Mouse (Mus musculus): ENCODE data around the gene Gm17490. TPM values are rescaled to one million over a fixed set of nuclear protein-coding genes. Genes with fewer than 3 reads are reported as not detected.

The Gm17490 gene
- polyA plus RNA-seq, 1 experiment from 2014 or later, result not detected

GRCm38 (mm10) chr2:11578187-11578586 is 47.9 kb downstream of the Gm17490 start:
- Histone ChIP-seq H3K4me2 (no peak overlapping the region), H3K9ac (no peak overlapping the region), H3K27me3 (no peaks in the 10 kb centered on the region), H3K27ac (no peak overlapping the region), H3K4me1 (no peaks in the 10 kb centered on the region), H3K9me3 (no peaks in the 10 kb centered on the region), H3K4me3 (no peak overlapping the region), H3K36me3 (peaks cover 12% of the 10 kb centered on the region)
- WGBS, result 72% methylated on average over 6 of the region's 6 CpGs
- ATAC-seq (ENCODE audit: insufficient number of reproducible peaks, low FRiP score, low TSS enrichment, low read depth), result no peak

Other genes starting within 250 kb of the Gm17490 start
- 16.8 and 18.8 TPM in 2 replicates for gene Pfkfb3, start 72.2 kb downstream of the Gm17490 start, polyA plus RNA-seq (2015; fragmentation: Nextera tagmentation; extraction: Ambion mirVana)
- 136 and 137 TPM in 2 replicates for gene Rbm17, start 22.1 kb downstream of the Gm17490 start, polyA plus RNA-seq (2015; fragmentation: Nextera tagmentation; extraction: Ambion mirVana)
- not detected in 2 replicates for gene Il2ra, start 16.5 kb upstream of the Gm17490 start, polyA plus RNA-seq (2015; fragmentation: Nextera tagmentation; extraction: Ambion mirVana)
- 4.4 and 5.1 TPM in 2 replicates for gene Il15ra, start 79.0 kb upstream of the Gm17490 start, polyA plus RNA-seq (2015; fragmentation: Nextera tagmentation; extraction: Ambion mirVana)
- gene Fbh1, start 151.3 kb upstream of the Gm17490 start, polyA plus RNA-seq (2015; fragmentation: Nextera tagmentation; extraction: Ambion mirVana), result 115 and 117 TPM in 2 replicates
- 38.0 and 39.1 TPM in 2 replicates for gene Ankrd16, start 151.6 kb upstream of the Gm17490 start, polyA plus RNA-seq (2015; fragmentation: Nextera tagmentation; extraction: Ambion mirVana)

All from limb, embryonic 15.5 days (tissue).